Mouse (Mus musculus): ENCODE data around the gene Slc19a3.

- TF ChIP-seq CTCF (IDR thresholded peaks at IDR 0.05; ENCODE audit: control insufficient read depth, insufficient read depth, low read length) = no peak
- no peak for TF ChIP-seq POLR2A (IDR thresholded peaks at IDR 0.05; ENCODE audit: borderline replicate concordance, control insufficient read depth, low read depth, low read length)
These were observed 64.3 kb downstream of the Slc19a3 start for GRCm38 (mm10) chr1:82973901-82974300.
